Mouse (Mus musculus) heart, postnatal 0 days (tissue): ENCODE measurements around the gene Fbxl13. TPM values are rescaled to one million over a fixed set of nuclear protein-coding genes. Genes with fewer than 3 reads are reported as not detected.

ENCODE experiments used
- ATAC-seq: fragments of 200-750 bp; cut with Nextera tagmentation; 2 replicates; pipeline ENCODE4 v1.8.0; 2017; ENCODE audit warnings: low read depth, moderate number of reproducible peaks, moderate library complexity; ENCODE audit not compliant: insufficient read depth
- DNase-seq: peaks from one replicate; pipeline ENCODE4 v3.0.0-alpha.2; 2016; ENCODE audit warnings: low spot score
- H3K27ac ChIP-seq: fragments of 300-500 bp; sonication (generic); 2 replicates; pipeline ENCODE4 v1.5.1; 2014; ENCODE audit warnings: low read depth, mild to moderate bottlenecking
- H3K27me3 ChIP-seq: fragments of 300-500 bp; sonication (generic); 2 replicates; pipeline ENCODE4 v1.6.1; 2014; ENCODE audit warnings: low read length, mixed read lengths; ENCODE audit not compliant: control insufficient read depth, insufficient read depth
- H3K36me3 ChIP-seq: fragments of 300-500 bp; sonication (generic); replicated peaks from 2 replicates; pipeline ENCODE4 v1.6.1; 2014; ENCODE audit warnings: low read length, mixed read lengths; ENCODE audit not compliant: control insufficient read depth, insufficient read depth
- H3K4me1 ChIP-seq: fragments of 300-500 bp; sonication (generic); 2 replicates; pipeline ENCODE4 v1.6.1; 2014; ENCODE audit warnings: antibody characterized with exemption; ENCODE audit not compliant: control insufficient read depth, insufficient read depth
- H3K4me2 ChIP-seq: fragments of 300-500 bp; sonication (generic); 2 replicates; pipeline ENCODE4 v1.6.1; 2014; ENCODE audit warnings: low read depth, mild to moderate bottlenecking, low read length, moderate library complexity
- H3K4me3 ChIP-seq: fragments of 300-500 bp; sonication (generic); 2 replicates; pipeline ENCODE4 v1.5.1; 2014; ENCODE audit warnings: low read depth, low read length
- H3K9ac ChIP-seq: fragments of 300-500 bp; sonication (generic); replicated peaks from 2 replicates; pipeline ENCODE4 v1.6.1; 2014; ENCODE audit warnings: low read depth, low read length, mixed read lengths
- H3K9me3 ChIP-seq: fragments of 300-500 bp; sonication (generic); replicated peaks from 2 replicates; pipeline ENCODE4 v1.6.1; 2016; ENCODE audit warnings: low read length; ENCODE audit not compliant: control insufficient read depth
- CTCF ChIP-seq: IDR thresholded peaks from 2 replicates; pipeline ENCODE4 v1.5.1; 2016; ENCODE audit warnings: antibody characterized with exemption, control low read depth, low read depth
- EP300 ChIP-seq: IDR thresholded peaks from 2 replicates; pipeline ENCODE4 v1.6.1; 2016; ENCODE audit warnings: antibody characterized with exemption, low read depth
- WGBS: fragments of 180-500 bp; shearing (Covaris S2); extraction: QIAGEN DNeasy Blood & Tissue Kit; methylation state at CpG from one replicate; pipeline ENCODE4 v1.1.7; 2014; 5-methylcytosine and 5-hydroxymethylcytosine counted together
- polyA plus RNA-seq: library from polyadenylated mRNA; unstranded; fragments of >200 nt; fragmentation: Nextera tagmentation; extraction: Ambion mirVana; gene quantifications from 2 replicates; pipeline ENCODE4 v1.2.1, GENCODE M21; 2015
- total RNA-seq: library from RNA; depleted of rRNA; stranded (reverse); fragments of >200 nt; gene quantifications from 2 replicates; pipeline ENCODE4 v1.2.3, GENCODE M21; 2014; ENCODE audit warnings: low replicate concordance; rRNA removed

Gene Fbxl13
- total and polyA plus RNA-seq, 2 experiments from 2014 or later: 0.15 TPM; not detected in 1

DNA sequence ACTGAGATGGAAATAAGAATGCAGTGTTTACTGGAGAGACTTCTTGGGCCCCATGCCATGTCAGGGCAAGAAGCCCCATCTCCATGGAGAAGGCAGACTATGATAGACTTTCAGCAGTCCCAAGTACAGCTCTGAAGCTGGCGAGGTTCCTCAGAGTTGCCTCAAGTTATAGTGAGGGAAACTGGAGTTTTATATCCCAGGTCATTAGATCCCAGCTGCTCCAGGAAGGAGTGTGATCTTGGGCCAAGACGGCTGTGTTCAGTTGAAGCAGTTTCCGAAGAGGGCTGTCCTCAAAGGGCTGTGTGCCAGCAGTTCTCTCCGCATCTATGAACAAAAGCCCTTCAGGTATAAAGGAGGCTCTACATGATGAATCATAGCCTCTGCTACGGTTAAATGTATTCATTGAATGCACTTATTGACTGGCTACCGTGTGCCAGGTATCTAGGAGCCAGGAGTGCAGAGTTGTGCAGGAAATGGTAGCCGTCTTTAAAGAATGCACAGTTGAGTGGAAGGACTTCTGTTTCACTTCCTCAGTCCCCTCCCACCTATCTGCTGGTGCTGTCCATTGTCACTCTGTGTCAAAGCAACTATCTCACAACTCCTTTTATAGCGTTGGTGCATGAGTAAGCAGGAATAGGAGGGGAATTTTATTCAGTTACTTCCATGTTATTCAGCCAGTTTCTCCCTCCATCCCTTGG lies 204.5 kb downstream of the Fbxl13 start:
- Histone ChIP-seq H3K27me3 (no peaks in the 10 kb centered on the region), H3K9me3 (no peaks in the 10 kb centered on the region), H3K4me1 (peaks cover 16% of the 10 kb centered on the region; the same call in 1 of the 2 replicates), H3K4me2 (peak overlapping the region; percentile 33; the same call in 1 of the 2 replicates), H3K4me3 (0 out of 2 replicates have a peak overlapping the region, but pooled peaks have one; percentile 13), H3K9ac (no peak overlapping the region), H3K36me3 (no peaks in the 10 kb centered on the region), H3K27ac (peak overlapping the region; percentile 43)
- DNase-seq: peak; percentile 43
- no peak for TF ChIP-seq EP300
- TF ChIP-seq CTCF: no peak
- 36% methylated on average over 8 of the region's 8 CpGs for WGBS
- ATAC-seq: peak; percentile 36; the same call in 1 of the 2 replicates

DNA sequence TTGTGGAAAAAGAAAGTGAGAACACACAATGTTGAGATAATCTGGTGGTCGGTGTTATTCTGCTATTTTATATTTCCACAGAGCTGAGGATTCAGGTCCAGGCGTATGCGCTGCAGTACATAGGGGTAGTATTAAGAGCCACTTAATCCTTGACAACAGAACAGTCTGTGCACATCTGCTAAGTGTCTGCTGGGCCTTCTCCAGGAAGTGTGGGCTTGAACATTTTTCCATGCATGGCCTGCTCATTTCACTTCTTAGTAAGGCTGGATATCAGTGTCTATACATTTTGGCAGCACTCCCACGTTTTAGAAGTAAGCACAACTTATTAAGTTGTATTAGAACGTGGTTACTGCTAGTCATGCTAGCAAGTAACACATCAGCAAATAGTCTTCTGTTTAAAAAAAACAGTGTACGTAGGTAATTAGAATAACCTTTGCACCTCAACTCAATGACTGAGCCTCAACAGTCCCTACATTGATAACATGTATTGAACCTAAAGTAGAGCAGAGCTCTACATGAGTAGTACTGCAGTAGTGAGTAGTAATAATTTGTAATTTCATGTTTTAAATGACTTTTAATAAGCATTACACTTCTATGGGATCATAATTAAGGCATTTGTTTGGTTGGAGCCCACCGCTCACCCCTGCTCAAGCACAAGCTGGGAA lies 205.9 kb downstream of the Fbxl13 start:
- Histone ChIP-seq H3K27me3 (no peaks in the 10 kb centered on the region), H3K36me3 (no peaks in the 10 kb centered on the region), H3K27ac (no peak overlapping the region), H3K4me2 (no peak overlapping the region), H3K9ac (no peak overlapping the region), H3K9me3 (no peaks in the 10 kb centered on the region), H3K4me1 (peaks cover 16% of the 10 kb centered on the region; the same call in 1 of the 2 replicates), H3K4me3 (no peak overlapping the region)
- no peak for ATAC-seq
- no peak for TF ChIP-seq CTCF
- no peak for TF ChIP-seq EP300
- DNase-seq: no peak
- 72% methylated on average over 7 of the region's 7 CpGs for WGBS

DNA sequence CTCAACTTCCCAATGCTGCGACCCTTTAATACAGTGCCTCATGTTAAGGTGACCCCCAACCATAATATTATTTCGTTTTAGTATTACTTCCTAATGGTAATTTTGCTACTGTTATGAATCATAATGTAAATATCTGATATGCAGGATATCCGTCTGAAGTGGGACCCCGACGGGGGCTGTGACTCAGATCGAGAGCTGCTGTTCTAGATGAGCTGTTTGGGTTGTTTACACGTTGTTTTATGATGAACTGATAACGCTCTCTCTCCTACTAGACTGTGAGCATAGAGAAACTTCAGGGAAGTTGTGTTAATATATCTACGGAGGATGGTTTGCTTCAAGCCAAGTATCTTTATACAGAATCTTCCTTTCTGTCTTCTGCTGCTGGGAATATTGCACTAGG lies 207.0 kb downstream of the Fbxl13 start:
- Histone ChIP-seq H3K9ac (no peak overlapping the region), H3K27ac (no peak overlapping the region), H3K27me3 (no peaks in the 10 kb centered on the region), H3K4me2 (no peak overlapping the region), H3K9me3 (no peaks in the 10 kb centered on the region), H3K4me3 (no peak overlapping the region), H3K4me1 (peaks cover 16% of the 10 kb centered on the region; the same call in 1 of the 2 replicates), H3K36me3 (no peaks in the 10 kb centered on the region)
- TF ChIP-seq EP300 (no peak), CTCF (no peak)
- DNase-seq (no peak), ATAC-seq (no peak)
- WGBS: 86% methylated on average over 9 of the region's 9 CpGs

DNA sequence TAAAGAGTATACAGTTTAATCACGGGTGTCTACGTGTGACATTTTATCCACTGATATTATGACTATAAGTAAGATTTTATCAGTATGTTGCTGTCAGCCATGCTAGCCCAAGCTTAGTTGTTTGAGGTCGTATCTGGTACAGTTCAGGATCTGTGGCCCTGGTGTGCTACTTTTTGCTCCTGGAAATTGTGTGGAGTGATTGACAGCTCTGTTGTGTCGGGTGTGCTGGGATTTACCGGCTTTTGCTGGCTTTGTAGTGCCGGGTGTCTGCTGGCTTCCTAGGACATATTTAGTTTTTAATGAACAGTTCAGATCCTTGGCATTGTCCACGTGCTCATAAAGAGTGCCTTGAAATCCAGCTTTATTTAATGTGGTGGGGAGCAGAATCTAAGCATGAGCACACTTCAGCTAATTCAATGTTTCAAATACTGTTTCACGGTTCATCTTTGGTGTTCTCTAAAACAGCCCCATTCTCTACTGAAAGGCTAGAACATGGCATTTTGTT lies 208.9 kb downstream of the Fbxl13 start:
- Histone ChIP-seq H3K9ac (no peak overlapping the region), H3K4me1 (peaks cover 10% of the 10 kb centered on the region; the same call in 1 of the 2 replicates), H3K4me3 (no peak overlapping the region), H3K27me3 (no peaks in the 10 kb centered on the region), H3K27ac (no peak overlapping the region), H3K36me3 (no peaks in the 10 kb centered on the region), H3K9me3 (no peaks in the 10 kb centered on the region), H3K4me2 (no peak overlapping the region)
- DNase-seq (no peak), ATAC-seq (no peak)
- WGBS: 64% methylated on average over 8 of the region's 8 CpGs
- no peak for TF ChIP-seq CTCF
- no peak for TF ChIP-seq EP300

DNA sequence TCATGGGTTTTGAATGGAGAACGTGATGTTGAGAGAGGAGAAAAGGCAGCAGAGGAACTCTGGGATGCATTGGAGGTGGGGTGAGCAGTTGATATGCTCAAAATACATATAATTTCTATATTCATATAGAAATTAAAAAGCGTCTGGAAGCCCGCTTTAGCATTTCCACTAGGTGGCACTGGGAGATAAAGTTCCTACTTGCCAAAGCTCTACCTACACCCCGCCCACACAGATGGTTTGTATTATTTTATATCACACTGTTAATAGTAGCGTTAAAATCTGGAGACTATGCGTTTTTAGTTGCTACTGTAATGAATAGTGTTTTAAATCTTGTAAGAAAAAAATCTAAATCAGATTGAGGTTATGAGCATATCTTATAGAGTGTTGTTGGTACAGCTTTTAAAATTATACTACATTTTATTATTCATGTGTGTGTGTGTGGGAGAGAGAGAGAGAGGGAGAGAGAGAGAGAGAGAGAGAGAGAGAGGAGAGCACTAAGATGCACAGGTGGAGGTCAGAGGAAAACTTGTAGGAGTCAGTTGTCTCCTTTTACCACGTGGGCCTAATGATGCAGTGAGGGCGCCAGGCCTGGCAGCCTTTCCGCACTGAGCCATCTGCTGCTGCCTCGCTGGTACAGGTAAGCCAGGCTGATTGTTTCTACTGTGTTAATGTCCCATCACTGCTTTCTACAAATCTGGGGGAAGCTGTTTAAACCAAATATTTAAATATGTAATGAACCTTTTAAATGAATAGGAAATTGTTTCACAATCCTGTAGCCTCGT lies 211.1 kb downstream of the Fbxl13 start:
- Histone ChIP-seq H3K27ac (no peak overlapping the region), H3K9me3 (no peaks in the 10 kb centered on the region), H3K4me2 (no peak overlapping the region), H3K36me3 (no peaks in the 10 kb centered on the region), H3K9ac (no peak overlapping the region), H3K27me3 (no peaks in the 10 kb centered on the region), H3K4me3 (no peak overlapping the region), H3K4me1 (no peaks in the 10 kb centered on the region)
- ATAC-seq: no peak
- 67% methylated on average over 11 of the region's 11 CpGs for WGBS
- TF ChIP-seq EP300 (no peak), CTCF (peak; percentile 59)
- DNase-seq: peak; percentile 50

Other genes with a start within 250 kb of the Fbxl13 start
- gene Ccdc146, start 221.0 kb downstream of the Fbxl13 start, total RNA-seq: 0.08 TPM in 1 of 2 replicates, not detected in the other
- 4.1 and 4.2 TPM in 2 replicates for gene Ccdc146, start 221.0 kb downstream of the Fbxl13 start, polyA plus RNA-seq
- 11.9 and 23.4 TPM in 2 replicates for gene Fam185a, start 220.7 kb downstream of the Fbxl13 start, total RNA-seq
- gene Fam185a, start 220.7 kb downstream of the Fbxl13 start, polyA plus RNA-seq: 6.8 and 6.9 TPM in 2 replicates
- 17.5 and 23.1 TPM in 2 replicates for gene Lrrc17, start 102.1 kb downstream of the Fbxl13 start, total RNA-seq
- 12.3 and 13.4 TPM in 2 replicates for gene Lrrc17, start 102.1 kb downstream of the Fbxl13 start, polyA plus RNA-seq
- gene Armc10, start 179 bp upstream of the Fbxl13 start, total RNA-seq: 24.1 and 33.0 TPM in 2 replicates
- gene Armc10, start 179 bp upstream of the Fbxl13 start, polyA plus RNA-seq: 12.2 and 13.3 TPM in 2 replicates
- gene Napepld, start 55.8 kb upstream of the Fbxl13 start, total RNA-seq: 9.9 and 11.3 TPM in 2 replicates
- gene Napepld, start 55.8 kb upstream of the Fbxl13 start, polyA plus RNA-seq: 2.7 and 3.1 TPM in 2 replicates
- gene Pmpcb, start 91.5 kb upstream of the Fbxl13 start, total RNA-seq: 225 and 256 TPM in 2 replicates
- 177 and 181 TPM in 2 replicates for gene Pmpcb, start 91.5 kb upstream of the Fbxl13 start, polyA plus RNA-seq
- gene Dnajc2, start 139.6 kb upstream of the Fbxl13 start, total RNA-seq: 7.9 and 11.3 TPM in 2 replicates
- 36.7 and 37.5 TPM in 2 replicates for gene Dnajc2, start 139.6 kb upstream of the Fbxl13 start, polyA plus RNA-seq
- gene Psmc2, start 139.6 kb upstream of the Fbxl13 start, total RNA-seq: 26.2 and 32.7 TPM in 2 replicates
- gene Psmc2, start 139.6 kb upstream of the Fbxl13 start, polyA plus RNA-seq: 151 and 152 TPM in 2 replicates
- gene Slc26a5, start 220.0 kb upstream of the Fbxl13 start, total RNA-seq: not detected in 2 replicates
- not detected in 2 replicates for gene Slc26a5, start 220.0 kb upstream of the Fbxl13 start, polyA plus RNA-seq